Mouse (Mus musculus) CH12.LX (cell line): ENCODE measurements at regions not wholly inside any gene's neighbourhood (a gene's known extent, or its start where the extent isn't known, plus 50 kb on each side); places are given as distances from the start of the nearest gene placed in this dataset.

Experiments used
- CTCF ChIP-seq, 2 experiments: IDR thresholded peaks in 1 of 2; conservative IDR thresholded peaks in 1 of 2; 2 replicates each; pipeline ENCODE4 v1.5.1; 2011 to 2012; ENCODE audit warnings: low read depth in 2 of 2, low read length in 2 of 2, improper control_type of control experiment in 1 of 2, inconsistent platforms in 1 of 2, mild to moderate bottlenecking in 1 of 2, moderate library complexity in 1 of 2
- E2F4 ChIP-seq: IDR thresholded peaks from 2 replicates; pipeline ENCODE4 v1.6.1; 2011; ENCODE audit warnings: low read depth, low read length, improper control_type of control experiment; ENCODE audit not compliant: insufficient replicate concordance
- ELF1 ChIP-seq: IDR thresholded peaks from 2 replicates; pipeline ENCODE4 v1.6.1; 2014; ENCODE audit warnings: low read depth, mild to moderate bottlenecking, inconsistent platforms, low read length, improper control_type of control experiment
- EP300 ChIP-seq: IDR thresholded peaks from 2 replicates; pipeline ENCODE4 v1.6.1; 2011; ENCODE audit warnings: low read length, improper control_type of control experiment
- HCFC1 ChIP-seq: IDR thresholded peaks from 2 replicates; pipeline ENCODE4 v1.6.1; 2012; ENCODE audit warnings: low read depth, mild to moderate bottlenecking, inconsistent platforms, low read length, improper control_type of control experiment
- MXI1 ChIP-seq: IDR thresholded peaks from 2 replicates; pipeline ENCODE4 v1.6.1; 2011; ENCODE audit warnings: mild to moderate bottlenecking, low read depth, low read length, improper control_type of control experiment
- POLR2A ChIP-seq: IDR thresholded peaks from 2 replicates; pipeline ENCODE4 v1.6.1; 2011; ENCODE audit warnings: low read depth, mild to moderate bottlenecking, improper control_type of control experiment, low read length
- RCOR1 ChIP-seq: conservative IDR thresholded peaks from 2 replicates; pipeline ENCODE4 v1.6.1; 2012; ENCODE audit warnings: low read depth, mild to moderate bottlenecking, inconsistent platforms, low read length, improper control_type of control experiment
- SMC3 ChIP-seq: IDR thresholded peaks from 2 replicates; pipeline ENCODE4 v1.6.1; 2011; ENCODE audit warnings: low read depth, low read length, improper control_type of control experiment
- UBTF ChIP-seq: IDR thresholded peaks from 2 replicates; pipeline ENCODE4 v1.6.1; 2012; ENCODE audit warnings: low read depth, mild to moderate bottlenecking, inconsistent platforms, low read length, improper control_type of control experiment, moderate library complexity
- ZC3H11A ChIP-seq: IDR thresholded peaks from 2 replicates; pipeline ENCODE4 v1.6.1; 2012; ENCODE audit warnings: low read depth, mild to moderate bottlenecking, inconsistent platforms, low read length, improper control_type of control experiment
- ZKSCAN1 ChIP-seq: IDR thresholded peaks from 2 replicates; pipeline ENCODE4 v1.6.1; 2012; ENCODE audit warnings: low read depth, inconsistent platforms, low read length, improper control_type of control experiment, borderline replicate concordance

DNA sequence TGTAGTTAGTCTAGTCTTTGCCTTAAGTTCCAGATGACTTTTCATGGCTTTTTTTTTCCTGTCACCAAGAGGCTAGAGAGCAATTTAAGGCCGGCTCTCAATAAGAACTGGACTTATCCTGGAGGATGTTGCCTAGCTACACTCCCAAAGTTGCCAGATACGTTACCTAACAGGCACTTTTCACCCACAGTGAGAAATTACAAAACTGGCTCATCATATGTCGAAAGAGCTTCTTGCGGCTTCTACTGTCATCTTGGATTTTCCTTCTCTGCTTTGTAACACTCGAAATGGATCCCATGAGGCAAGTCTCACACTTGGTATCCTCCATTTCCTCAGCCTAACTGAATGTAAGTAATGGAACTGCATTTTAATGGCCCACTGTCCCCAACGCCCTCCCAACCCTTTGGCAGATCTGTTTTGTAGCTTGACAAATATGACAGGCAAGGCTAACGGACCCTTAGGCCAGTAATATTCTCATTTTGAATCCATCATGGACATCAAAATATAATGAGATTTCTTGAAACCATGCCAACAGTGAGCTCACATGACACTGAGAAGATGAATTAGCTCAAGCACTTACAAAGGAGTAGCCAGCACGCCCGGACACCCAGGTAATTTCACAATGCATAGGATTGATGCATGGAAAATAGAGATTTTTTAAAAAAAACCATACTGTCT is 480.5 kb upstream of the Rgmb start:
- TF ChIP-seq POLR2A = no peak
- no peak for TF ChIP-seq EP300
- no peak for TF ChIP-seq CTCF (conservative IDR thresholded peaks at IDR 0.05 in 1 of 2, IDR thresholded peaks at IDR 0.05 in 1 of 2; ENCODE audit: low read depth in 2 of 2, low read length in 2 of 2)
- TF ChIP-seq UBTF = no peak
- TF ChIP-seq ZKSCAN1 = no peak
- no peak for TF ChIP-seq SMC3
- no peak for TF ChIP-seq ELF1
- no peak for TF ChIP-seq E2F4
- no peak for TF ChIP-seq ZC3H11A
- no peak for TF ChIP-seq HCFC1
- no peak for TF ChIP-seq RCOR1
- TF ChIP-seq MXI1 = no peak
